Mouse (Mus musculus): Measurements from ENCODE around the gene Sirt7.

The Sirt7 gene

GRCm38 (mm10) chr11:120641255-120641654 is 16.2 kb upstream of the Sirt7 start:
- DNase-seq (ENCODE audit: extremely low read depth, low read depth) = no peak

- DNase-seq (ENCODE audit: extremely low read depth, low read depth) = no peak
These were observed 9.8 kb upstream of the Sirt7 start for GRCm38 (mm10) chr11:120634810-120635209.

DNA sequence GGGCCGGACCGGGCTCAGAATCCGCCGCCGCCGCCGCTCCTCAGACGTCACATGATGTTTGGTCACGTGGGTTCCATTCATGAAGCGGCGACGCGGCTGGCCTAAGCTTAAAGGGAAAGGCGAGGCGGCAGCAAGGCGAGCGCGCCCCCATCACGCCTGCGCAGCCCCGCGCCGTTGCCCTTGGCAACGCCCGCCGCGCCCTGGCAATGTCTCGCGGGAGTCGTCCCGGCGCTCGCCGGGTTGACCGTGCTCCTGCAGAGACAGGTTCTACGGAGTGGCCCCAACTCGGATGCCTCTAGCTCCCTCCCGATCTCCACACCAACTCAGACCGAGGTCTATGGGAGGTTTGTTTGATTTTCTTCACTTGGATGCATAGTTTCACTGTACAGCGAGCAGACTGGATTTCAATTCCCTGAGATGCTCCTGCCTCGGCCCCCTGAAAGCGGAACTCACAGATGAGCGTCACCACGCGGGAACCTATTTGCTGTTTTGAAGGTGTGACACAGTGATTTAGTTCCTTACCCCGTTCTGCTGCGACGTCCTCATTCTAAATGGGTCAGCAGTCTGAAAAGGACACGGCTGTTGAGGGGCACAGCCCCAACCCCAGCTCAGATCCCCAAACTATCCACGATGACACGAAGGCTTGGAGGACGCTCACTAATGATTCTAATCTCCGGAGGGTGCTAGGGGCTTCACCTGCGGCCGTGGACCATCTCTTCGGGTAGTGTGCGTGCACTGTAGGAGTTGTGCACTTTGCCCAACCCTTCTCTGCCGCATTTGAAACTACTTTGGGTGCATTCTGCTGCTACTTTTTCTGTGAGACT is 8.7 kb upstream of the Sirt7 start, which contains the start of gene Mafg:
Gene Mafg (minus strand): TSS at position 81 of the 824 bp plus-strand sequence.
- DNase-seq (ENCODE audit: extremely low read depth, low read depth) = peak; percentile 83

- DNase-seq (ENCODE audit: extremely low read depth, low read depth) = peak; percentile 66
These were observed 7.8 kb upstream of the Sirt7 start for GRCm38 (mm10) chr11:120632559-120633519.

DNA sequence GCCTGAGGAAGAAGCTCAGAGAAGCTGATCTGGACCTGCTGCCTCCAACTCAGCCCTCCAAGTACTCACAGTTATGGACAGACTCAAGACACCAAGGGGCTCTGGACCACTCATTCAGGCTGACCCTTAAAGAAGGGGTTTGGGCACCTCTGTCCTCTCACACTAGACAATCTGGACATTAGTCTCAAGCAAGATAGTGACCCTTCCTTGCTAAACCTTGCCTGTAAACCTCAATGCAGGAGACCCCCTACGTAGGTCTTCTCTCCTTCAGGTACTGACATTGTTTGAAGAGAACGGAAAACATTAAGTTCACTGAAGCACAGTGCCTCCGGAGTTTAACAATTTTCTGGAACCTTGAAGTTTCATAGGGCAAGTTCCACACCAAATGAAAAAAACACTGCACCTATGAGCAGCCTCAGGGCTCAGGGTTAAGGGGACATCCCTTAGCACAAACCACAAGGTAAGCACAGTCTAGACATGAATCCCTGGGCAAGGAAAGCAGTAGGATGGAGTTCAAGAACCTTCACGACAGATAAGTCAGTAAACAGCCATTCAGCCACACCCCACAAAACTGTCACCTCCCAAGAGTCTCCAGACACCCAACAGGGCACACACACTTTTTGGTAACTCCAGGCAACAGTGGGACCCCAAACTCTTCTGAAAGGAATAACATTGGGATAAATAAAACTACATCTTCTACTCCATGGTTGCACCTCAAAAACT is 6.8 kb upstream of the Sirt7 start:
- DNase-seq (ENCODE audit: extremely low read depth, low read depth) = no peak

GRCm38 (mm10) chr11:120630881-120631725 is 6.1 kb upstream of the Sirt7 start:
- no peak for DNase-seq (ENCODE audit: extremely low read depth, low read depth)

GRCm38 (mm10) chr11:120630401-120630871 is 5.4 kb upstream of the Sirt7 start:
- DNase-seq (ENCODE audit: extremely low read depth, low read depth) = no peak

GRCm38 (mm10) chr11:120629911-120630310 is 4.9 kb upstream of the Sirt7 start:
- no peak for DNase-seq (ENCODE audit: extremely low read depth, low read depth)

- no peak for DNase-seq (ENCODE audit: extremely low read depth, low read depth)
These were observed 4.3 kb upstream of the Sirt7 start for GRCm38 (mm10) chr11:120629341-120629730.

DNA sequence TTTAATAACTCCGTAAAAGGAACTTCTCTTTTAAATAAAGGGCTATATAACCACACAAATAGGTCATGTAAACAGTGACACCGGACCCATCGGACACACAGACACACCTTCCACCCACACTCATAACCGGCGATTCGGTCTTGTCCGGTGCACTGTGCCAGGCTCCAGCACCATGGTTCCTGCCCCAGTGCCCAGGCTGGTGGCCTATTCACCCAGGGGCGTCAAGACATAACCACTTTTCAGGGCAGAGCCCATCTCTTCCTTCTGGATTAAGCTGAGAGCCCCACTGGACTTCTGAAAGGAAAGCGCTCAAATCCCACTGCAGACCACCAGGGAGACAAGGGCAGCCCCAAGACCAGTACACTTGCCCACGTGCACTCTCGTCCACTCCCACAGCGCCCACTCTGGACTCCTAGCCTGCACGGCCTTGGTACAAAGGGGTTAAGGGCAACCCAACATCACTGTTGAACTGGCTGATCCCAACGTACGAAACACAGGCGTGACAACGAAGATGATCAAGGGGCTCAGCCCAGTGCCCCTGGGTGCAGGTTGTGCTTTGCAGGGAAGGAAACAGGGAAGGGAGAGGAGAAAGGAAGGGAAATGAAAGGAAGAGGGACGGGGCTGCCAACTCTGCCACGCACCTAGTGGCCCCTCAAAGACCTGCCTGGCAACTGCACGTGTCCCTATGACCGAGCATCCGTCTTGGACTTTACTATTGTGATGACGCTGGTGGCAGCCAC is 3.7 kb upstream of the Sirt7 start:
- no peak for DNase-seq (ENCODE audit: extremely low read depth, low read depth)

DNA sequence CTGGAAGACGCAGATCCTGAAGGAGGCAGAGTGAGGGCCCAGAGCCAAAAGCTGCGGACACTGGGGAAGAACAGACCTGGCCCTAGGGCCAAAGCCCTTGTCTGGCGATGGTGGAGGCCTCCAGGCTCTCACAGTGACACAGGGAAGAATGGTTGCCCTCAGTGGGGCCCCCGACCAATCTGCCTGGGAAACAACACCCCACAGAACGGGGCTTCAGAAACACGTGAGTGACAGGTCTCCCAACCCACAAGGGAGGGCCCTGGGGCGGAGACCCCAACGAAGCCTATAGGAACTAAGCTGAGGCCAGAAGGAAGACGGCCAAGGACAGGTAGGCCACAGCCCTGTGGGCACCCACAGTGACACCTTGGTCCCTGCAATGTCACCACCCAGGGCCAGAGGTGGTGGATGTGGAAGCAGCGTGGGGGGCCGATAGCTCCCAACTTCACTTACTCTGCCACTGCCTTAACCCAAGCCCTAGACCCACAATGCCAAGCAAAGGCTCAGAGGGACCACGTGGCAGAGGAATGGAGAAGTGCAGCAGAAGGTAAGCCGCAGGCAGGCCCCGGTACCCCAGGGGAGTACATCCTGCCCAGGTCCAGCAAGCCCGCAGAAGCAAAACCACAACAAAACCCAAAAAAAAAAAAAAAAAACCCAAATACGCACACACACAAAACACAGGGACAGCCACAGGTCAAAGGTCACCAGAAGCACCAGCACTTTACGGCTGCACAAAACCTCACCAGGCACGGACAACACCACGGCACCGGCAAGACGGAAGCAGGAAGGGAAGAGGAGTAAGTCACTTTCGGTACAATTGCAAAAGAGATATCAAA is 2.6 kb upstream of the Sirt7 start:
- DNase-seq (ENCODE audit: extremely low read depth, low read depth) = no peak

GRCm38 (mm10) chr11:120626785-120627467 is 1.9 kb upstream of the Sirt7 start:
- no peak for DNase-seq (ENCODE audit: extremely low read depth, low read depth)

DNA sequence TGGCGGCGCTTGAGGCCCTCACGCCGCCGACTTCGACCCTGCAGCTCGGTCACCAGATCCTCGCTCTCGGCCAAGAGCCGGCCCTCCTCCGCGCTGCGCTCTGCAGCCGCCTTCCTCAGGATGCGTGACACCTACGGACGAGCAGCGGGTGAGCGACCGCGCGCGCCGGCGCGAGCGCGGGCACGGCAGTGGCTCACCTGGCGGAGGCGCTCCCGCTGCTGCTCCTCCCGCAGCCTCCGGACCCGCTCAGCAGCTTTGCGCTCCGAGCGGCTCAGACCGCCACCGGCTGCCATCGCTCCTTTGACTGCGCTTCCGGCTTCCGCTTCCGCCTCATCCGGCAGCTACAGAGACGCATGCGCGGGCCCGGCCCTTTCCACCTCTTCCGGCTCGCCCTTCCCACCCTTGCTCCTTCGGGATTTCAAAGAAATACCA is 344 bp downstream of the Sirt7 start:
- no peak for DNase-seq (ENCODE audit: extremely low read depth, low read depth)

DNA sequence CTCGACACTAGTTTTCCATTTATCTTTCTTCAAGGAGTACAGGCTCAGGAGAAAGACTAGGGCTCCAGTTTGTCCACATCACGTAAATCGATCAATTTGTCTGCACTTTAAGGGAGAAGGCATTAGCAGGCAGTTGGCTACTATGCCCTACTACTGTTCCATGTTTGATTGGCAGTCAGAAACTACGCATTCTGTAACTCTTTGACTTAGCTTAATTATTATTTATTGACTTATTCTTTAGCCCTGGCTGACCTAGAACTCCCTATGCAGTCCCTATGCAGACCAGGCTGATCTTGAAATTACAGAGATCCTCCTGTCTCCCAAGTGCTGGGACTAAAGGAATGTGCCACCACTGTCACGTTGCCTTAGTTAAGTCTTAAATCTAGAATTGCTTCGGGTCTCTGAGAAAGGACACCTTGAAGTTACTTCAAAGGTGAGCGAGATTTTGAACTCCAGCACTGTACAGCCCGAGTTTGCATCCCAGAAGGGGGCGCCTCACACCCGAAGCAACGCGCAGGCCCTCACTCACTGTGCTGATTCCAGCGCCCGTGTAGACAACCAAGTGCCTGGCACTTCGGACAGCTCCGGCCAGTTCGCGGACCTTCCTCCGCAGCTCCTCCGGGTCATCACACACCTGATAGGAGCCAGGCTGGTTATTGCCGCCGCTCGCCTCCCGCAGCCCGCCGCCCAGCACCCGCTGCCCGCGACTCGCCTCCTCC is 920 bp downstream of the Sirt7 start:
- no peak for DNase-seq (ENCODE audit: extremely low read depth, low read depth)

GRCm38 (mm10) chr11:120622805-120623204 is 2.2 kb downstream of the Sirt7 start:
- no peak for DNase-seq (ENCODE audit: extremely low read depth, low read depth)

DNA sequence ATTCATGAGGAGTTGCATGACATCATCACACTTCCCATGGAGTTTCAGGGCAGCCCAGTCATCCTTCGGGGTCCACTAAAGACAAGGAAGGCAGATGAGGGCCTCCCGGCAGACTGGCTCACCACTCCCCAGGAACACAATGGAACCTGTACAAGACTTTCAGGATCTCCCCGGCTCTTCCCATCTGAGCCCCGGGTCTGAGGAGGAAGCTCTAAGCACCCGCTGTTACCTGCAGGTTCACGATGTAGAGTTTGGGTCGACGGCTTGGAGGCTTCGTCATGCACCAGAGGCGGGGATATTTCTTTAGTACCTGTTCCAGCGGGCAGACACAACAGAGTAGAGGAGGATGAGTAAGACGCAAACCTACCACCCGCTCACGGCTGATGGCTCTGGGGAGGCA is 4.8 kb downstream of the Sirt7 start:
- DNase-seq (ENCODE audit: extremely low read depth, low read depth) = no peak
